Mouse (Mus musculus): ENCODE results near the gene Ctsc.

Ctsc gene

DNA sequence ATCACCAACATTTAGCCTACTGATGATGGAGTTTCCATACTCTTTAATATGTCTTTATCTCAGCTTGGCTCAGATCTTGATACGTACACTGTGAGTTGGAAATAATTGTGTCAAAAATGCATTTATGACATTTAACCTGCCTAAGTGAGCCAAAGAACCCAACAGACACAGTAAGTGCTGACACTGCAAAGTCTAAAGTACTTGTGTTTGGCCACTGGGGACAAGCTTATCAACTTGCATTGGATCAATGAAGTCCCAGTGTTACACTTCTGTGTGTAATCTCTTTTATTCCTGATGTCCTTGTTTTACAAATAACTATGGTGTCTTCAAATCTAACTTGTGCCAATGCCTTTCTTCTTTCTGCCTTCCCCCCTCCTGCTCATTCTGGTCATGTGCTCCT is 18.1 kb downstream of the Ctsc start:
- no peak for DNase-seq (ENCODE audit: low read depth, low spot score)

DNA sequence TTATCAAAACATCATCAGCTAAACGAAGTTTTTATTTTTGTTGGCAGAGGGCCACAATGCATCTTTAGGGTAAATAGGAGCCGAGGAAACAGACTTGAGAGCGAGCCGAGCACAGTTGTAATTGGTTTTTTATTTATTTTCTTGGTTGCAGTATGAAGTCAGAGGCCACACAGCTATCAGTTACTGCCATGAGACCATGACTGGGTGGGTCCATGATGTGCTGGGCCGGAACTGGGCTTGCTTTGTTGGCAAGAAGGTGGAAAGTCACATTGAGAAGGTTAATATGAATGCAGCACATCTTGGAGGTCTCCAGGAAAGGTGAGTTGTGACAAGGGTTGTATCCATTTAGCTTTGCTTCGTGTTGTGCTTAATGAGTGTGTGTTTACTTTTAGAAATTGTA is 19.0 kb downstream of the Ctsc start:
- no peak for DNase-seq (ENCODE audit: low read depth, low spot score)

DNA sequence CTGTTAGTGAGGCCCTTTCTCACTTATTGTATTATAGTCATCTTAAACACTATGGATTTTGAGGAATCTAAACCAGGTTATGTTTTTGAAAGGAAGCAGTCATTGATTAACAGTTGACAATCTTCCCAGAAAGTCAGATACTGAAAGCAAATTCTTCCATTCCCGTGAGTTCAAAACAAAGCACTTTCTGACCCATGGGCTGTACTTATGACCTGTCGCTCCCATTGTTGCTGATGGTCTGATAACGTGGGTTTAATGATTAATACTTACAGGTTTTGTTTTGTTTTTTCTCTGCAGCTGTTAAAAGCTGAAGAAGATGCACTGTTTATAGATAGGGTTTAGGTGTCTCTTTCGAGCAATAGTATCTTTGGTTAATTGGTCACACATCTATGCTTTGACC is 27.9 kb downstream of the Ctsc start:
- DNase-seq (ENCODE audit: low read depth, low spot score) = no peak

DNA sequence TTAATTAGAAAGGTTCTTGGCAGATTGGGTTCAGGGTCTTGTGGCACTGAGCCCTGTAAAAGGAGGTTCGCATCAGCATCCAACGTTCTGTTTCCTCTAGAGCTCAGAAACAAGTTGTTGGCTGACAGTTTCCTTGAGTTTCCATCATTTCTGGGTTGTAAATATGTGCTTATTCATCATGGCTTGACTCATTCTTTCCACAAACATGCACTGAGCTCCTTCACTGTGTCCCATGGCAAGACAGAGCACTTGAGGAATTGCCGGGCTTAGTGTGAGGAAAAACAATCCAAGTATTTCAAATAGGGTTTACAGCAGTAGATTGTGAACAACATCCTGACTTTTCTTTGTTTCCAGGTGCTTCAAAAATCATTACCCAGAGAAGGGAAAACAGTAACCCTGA is 28.8 kb downstream of the Ctsc start:
- no peak for DNase-seq (ENCODE audit: low read depth, low spot score)

DNA sequence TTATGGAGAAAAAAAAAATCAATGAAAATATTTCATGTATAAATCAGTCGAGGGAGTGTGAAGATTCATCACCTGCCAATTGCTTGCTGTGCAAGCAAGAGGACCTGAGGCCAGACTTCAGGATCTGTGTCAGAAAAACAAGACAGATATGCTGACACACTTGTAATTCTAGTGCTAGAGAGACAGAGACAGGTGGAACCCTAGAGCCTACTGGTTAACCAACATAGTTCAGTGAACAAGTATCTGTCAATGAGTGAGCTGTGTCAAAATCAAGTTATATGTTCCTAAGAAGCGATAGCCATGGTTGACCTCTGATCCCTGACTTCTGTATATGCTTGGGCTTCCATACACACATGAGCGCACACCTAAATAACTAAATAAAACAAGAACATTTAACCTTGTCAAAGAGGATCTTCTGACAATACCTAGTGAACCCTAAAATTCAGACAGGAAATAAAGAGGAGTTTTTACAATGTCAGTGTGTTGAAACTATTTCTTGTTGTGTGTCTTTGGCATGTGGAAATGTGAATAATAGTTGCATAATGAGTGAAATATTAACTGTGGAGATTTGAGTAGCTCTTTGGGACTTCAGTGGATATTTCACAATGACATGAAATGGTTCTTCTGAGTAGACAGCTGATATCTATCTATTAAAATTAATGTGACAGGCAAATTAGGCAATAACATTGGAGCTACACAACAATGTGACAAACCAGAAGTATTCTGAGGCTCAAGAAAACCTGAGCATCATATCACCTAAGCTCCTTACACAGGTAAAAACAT is 32.7 kb downstream of the Ctsc start:
- no peak for DNase-seq (ENCODE audit: low read depth, low spot score)

DNA sequence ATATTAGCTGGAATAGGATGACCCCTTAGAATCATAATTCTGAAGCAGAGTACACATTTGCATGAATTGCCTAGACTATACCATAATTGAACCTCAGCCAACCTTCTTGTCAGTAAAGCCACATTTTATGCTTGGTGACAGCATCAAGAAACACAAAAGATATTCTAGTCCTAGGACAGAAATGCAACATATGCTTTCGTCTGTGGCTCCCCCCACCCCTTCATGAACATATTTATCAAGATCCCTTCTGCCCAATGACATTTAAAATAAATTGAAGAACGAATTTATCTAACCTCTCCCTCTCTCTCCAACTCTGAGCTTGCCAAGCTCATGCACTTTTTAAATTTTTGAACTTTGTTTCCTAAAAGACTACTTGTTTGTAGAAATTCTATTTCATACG is 38.5 kb downstream of the Ctsc start:
- DNase-seq (ENCODE audit: low read depth, low spot score) = no peak

DNA sequence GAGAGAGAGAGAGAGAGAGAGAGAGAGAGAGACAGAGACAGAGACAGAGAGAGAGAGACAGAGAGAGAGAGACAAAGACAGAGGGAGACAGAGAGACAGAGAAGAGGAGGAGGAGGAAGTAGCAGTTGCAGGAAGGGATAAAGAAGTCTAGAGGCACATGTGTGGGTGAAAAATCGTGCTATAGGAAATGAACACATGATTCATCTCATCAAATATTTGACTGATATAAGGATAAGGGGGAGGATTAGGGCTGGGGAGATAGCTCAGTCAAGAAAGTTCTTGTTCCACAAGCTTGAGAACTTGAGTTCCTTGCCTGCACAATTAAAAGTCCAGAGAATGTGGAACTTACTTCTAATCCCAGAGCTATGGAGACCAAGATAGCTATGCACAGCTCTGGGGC is 40.6 kb downstream of the Ctsc start:
- DNase-seq (ENCODE audit: low read depth, low spot score) = no peak

DNA sequence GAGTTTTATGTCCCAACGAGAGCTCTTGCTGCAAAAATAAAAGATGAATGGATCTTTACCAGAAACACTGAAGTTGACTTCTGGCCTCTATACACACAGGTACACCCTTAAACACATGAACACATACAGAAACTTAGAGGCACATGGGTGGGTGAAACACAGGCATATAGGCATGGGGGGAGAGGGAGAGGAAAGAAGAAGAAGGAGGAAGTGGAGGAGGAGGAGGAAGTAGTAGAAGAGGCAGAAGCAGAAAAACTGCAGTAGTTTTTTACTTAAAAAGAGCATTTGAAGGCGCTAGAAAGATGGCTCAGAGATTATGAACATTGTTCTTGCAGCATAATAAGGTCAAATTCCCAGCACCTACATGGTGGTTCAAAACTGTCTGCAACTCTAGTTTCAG is 41.0 kb downstream of the Ctsc start:
- DNase-seq (ENCODE audit: low read depth, low spot score) = no peak

DNA sequence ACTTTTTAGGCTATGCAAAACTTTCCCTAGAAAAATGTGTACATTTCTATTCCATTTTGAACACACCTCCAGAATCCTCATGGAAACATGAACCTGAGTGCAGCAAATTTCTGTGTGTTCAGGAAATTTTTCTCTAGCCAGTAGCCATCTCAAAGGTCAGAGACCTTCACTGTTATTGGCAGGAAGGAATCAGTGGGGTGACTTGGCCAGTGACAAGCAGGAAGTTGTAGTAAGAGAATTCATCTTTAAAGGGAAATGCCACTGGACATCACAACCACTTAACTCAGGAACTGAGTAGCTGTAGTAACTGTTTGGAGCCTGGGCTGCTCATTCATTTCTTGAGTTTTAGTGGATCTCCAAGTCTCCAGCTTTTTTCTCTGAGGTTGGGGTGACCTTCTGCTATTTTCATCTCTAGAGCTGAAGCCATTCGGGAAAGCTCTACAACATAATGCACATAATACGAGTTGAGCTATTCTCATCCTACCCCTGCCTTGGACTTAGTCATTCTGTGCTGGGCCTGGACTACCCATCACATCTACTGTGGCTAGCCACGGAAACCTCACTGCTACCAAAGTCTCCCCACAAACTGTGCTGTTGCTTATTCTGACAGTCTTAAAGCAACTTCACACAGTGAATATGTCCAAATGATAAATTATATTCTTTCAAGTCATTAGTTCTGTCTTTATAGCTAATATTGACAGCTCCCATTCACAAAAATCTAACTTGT is 41.7 kb downstream of the Ctsc start:
- no peak for DNase-seq (ENCODE audit: low read depth, low spot score)

DNA sequence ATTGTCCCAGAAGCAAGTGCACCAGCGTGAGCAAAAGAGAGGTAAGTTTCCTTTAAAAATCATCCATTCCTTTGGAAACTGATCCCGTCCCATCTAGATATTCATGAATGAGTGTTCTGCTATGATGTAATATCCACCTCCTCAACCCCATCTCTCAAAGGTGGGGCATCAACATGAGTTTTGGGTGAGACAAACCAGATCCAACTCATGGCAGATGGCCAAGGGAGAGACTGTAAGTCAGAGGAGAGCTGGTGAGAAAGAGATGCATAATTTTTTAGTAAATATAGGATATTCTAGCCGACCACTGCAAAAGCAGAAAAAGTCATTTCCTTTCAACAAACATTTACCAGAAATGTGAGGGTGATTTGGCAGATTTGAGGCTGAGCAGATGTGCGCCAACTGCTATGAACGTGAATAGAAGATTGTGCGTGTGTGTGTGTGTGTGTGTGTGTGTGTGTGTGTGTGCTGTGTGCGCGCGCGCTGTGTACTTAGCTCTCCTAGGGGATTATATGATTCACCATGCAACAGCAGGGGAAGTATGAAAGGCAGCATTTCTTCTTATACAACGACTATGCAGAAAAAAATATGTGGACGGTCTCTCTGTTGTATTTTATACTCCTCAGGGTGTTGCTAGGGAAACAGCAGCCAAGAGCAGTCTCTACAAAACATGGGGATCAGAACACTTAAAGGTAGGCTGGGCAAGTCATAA is 42.9 kb downstream of the Ctsc start:
- no peak for DNase-seq (ENCODE audit: low read depth, low spot score)

DNA sequence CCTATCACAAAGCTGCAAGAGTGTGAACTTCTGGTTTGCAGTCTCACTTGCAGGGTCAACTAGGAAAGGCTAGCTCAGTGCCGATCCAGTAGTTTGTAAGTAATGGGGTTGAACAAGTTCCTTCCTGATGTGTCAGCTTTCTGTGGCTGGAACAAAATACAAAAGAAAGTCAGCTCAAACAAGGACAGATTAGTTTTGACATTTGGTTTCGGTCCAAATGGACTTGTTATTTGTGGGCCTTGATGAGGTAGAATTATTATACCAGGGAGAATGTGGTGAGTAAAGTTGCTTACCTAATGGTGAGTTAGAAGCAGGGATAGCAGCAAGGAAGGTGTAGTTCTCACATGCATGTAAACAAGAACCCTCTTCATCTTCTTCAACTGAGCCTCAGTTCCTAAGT is 44.5 kb downstream of the Ctsc start:
- no peak for DNase-seq (ENCODE audit: low read depth, low spot score)

DNA sequence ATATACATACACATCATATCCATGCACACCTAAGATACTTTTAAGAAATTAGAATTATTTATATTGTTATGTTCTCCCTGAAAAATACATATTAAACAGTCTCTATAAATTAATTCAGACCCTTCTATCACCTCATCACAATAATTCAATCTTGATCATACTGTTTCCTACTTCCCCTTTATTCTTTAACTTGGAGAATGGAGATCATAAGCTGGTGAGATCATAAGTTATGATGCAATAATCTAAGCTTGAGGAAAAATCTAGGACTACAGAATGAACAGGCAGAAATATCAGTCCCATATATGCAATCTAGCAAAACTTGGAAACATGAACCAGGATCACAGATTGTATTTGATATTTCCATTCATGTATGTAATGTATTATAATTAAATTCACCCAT is 49.6 kb downstream of the Ctsc start:
- no peak for DNase-seq (ENCODE audit: low read depth, low spot score)

DNA sequence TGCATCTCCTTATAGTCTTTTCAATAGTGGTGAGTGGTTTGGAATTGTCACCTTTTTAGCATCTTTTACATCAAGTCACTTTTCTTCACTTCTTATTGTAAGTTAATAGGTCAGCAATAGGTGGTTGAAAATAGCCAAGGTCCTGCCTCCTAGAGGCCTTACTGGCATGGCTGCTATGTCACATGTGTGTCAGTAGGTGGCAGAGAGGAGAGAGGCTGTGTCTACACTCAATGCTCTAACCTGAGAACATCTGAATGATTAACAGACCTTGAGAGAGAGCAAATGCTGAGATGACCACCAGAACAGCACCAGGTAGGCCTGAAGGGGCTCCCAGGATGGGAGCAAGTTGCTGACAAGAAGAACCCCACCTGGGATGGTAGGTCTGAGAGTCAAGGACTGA is 65.9 kb downstream of the Ctsc start:
- peak; percentile 33 for DNase-seq (ENCODE audit: low read depth, low spot score)

DNA sequence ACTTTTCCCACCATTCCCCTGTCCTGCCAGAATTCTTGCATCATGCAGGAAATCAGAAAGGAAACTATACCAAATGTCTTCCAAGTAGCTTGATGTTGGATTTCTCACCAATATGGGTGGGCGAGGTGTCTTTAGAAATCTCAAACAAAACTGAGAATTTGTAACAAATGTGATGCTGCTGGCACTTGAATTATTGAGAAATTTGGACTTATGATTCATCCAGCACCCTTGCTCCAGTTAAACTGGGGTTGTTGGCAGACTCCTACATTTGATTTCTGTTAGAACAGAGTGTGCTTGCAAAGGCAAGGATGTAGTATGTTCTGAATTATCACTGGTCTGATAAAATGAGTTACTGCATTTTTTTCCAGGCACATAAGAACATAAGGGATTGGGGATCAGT is 68.2 kb downstream of the Ctsc start:
- DNase-seq (ENCODE audit: low read depth, low spot score) = no peak

DNA sequence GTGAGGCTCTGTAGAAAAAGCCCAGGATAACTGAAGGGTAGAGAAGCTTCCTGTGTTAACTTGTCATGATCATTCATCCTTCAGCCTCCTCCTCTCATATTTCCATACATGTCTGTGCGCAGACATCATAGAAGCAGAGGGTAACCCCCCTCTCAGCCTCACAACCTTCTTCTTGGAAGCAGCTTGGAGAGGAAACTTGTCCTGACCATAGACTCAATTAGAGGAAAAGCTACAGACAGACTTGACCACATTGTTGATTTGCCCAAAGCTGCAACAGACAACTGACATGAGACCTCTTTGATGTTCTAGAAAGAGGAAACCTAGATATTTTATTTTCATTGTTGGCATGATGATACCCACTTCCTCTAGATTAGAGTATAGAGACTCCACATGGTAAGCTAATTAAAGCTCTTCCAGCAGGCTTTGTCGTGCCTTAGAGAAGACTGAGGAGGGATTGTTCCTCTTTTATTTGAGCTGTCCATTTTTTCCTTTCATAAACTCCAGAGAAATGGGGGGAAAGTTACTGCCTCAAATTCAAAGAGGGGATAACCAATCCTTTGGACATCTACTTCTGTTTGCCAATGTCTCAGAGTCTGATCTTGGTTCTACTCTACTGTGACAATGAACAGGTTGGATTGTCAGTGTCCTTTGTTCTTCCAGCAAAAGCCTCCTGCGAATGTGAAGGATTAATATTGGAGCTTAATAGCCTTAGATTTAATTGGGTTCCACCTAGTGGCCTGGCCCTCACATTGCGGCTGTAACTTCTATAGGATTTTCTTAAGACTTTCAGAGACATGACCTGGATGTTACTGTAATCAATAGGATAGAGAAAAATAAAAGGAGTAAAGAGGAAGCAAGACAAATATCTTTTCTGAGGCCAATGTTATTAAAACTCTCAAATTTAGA is 79.2 kb downstream of the Ctsc start:
- DNase-seq (ENCODE audit: low read depth, low spot score) = peak; percentile 26

DNA sequence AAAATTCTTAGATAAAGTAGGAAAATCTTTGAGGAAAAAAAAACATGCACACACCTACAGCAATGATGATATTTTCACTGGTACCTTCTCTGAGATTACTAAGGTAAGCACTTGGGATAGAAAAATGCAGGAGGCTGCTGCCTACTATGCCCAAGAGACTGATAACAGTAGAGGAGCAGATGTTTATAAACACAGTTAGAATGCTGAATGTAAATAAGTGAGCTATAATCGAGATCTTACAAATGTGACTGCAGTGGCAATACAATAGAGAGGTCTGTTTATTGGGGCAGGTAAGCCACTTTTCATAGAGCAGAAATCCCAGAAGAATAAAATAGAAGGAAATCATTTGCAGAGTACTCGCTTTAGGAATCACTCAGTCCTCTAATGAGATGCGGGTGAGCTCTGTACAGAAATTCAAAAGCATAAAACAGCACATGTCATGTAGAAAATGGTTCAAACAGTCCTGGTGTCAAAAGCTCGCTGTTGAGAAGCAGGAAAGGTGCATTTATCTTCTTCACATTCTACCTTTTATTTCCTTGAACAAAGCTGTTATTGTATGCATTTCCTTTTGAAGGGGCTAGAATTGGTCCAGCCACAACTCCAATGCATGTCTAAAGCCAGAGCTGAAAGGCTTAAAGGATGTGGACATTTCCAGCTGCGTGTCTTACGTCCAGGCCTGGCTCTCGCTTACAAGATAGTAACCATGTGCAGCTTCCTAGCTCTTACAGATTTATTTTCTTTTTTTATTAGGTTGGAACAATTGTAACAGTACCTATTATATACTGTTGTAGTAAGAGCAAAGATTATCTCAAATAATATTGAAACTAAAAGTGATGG is 80.4 kb downstream of the Ctsc start:
- DNase-seq (ENCODE audit: low read depth, low spot score) = no peak
